Mouse (Mus musculus): Measurements from ENCODE around the gene Morn5.

- TF ChIP-seq CTCF (IDR thresholded peaks at IDR 0.05; ENCODE audit: control insufficient read depth, insufficient read depth, insufficient replicate concordance, low read depth, low read length) (no peak), POLR2A (IDR thresholded peaks at IDR 0.05; ENCODE audit: control insufficient read depth, low read depth, low read length) (no peak)
Observed at GRCm38 (mm10) chr2:36099739-36100138, 50.5 kb downstream of the Morn5 start.
